Mouse (Mus musculus): ENCODE results near the gene Pon1.

- TF ChIP-seq POLR2A (IDR thresholded peaks at IDR 0.05; ENCODE audit: borderline replicate concordance, low read depth, low read length), result no peak
- TF ChIP-seq CTCF (IDR thresholded peaks at IDR 0.05; ENCODE audit: low read depth, low read length), result no peak
These were observed 4.8 kb upstream of the Pon1 start for GRCm38 (mm10) chr6:5198590-5198989.

Measured in bone marrow macrophage, adult 2 months (primary cell).